Mouse (Mus musculus) erythroblast, embryonic 14.5 days (primary cell): ENCODE data around the gene Arhgap15. TPM values are rescaled to one million over a fixed set of nuclear protein-coding genes. Genes with fewer than 3 reads are reported as not detected.
"Not testable (repeated sequence)": the region's sequence is repeated elsewhere in the genome, so short reads cannot be mapped to it uniquely, and the experiment has no call there.

ENCODE experiments used
- H3K27me3 ChIP-seq: 2 replicates; pipeline ENCODE4 v1.6.1; 2012; ENCODE audit warnings: inconsistent platforms; ENCODE audit not compliant: control insufficient read depth
- H3K36me3 ChIP-seq: 2 replicates; pipeline ENCODE4 v1.6.1; 2012; ENCODE audit warnings: mild to moderate bottlenecking, inconsistent platforms; ENCODE audit not compliant: control insufficient read depth
- H3K4me1 ChIP-seq: 2 replicates; pipeline ENCODE4 v1.6.1; 2012; ENCODE audit warnings: inconsistent platforms; ENCODE audit not compliant: control insufficient read depth
- H3K4me3 ChIP-seq: replicated peaks from 2 replicates; pipeline ENCODE3; 2012; ENCODE audit warnings: moderate library complexity, mild to moderate bottlenecking, inconsistent platforms
- H3K9me3 ChIP-seq: 2 replicates; pipeline ENCODE4 v1.6.1; 2012; ENCODE audit warnings: low read length, inconsistent platforms, mixed read lengths; ENCODE audit not compliant: control insufficient read depth
- GATA1 ChIP-seq: IDR thresholded peaks from 2 replicates; pipeline ENCODE4 v1.6.1; 2012; ENCODE audit warnings: low read length, inconsistent platforms, mixed read lengths
- TAL1 ChIP-seq: IDR thresholded peaks from 3 replicates; pipeline ENCODE4 v1.6.1; 2012; ENCODE audit warnings: low read length, inconsistent platforms, mixed read lengths
- polyA plus RNA-seq: library from polyadenylated mRNA; stranded (reverse); fragments of >175 nt; gene quantifications from 2 replicates; pipeline ENCODE4 v1.2.3, GENCODE M21; 2012

The Arhgap15 gene
- 0.02 TPM in 1 of 2 replicates, not detected in the other for polyA plus RNA-seq

- Histone ChIP-seq H3K4me1 (peaks cover 8% of the 10 kb centered on the region), H3K36me3 (no peaks in the 10 kb centered on the region), H3K4me3 (peak within 1 kb of the TSS; percentile 6), H3K9me3 (no peaks in the 10 kb centered on the region), H3K27me3 (no peaks in the 10 kb centered on the region)
- TF ChIP-seq TAL1 = no peak
- no peak for TF ChIP-seq GATA1
Observed at GRCm38 (mm10) chr2:43748287-43748983, at the start of gene Arhgap15. TSS of gene Arhgap15 (plus strand) at chr2:43748824.

- no peaks in the 10 kb centered on the region for H3K36me3 ChIP-seq
- no peaks in the 10 kb centered on the region for H3K4me1 ChIP-seq
- no peak overlapping the region for H3K4me3 ChIP-seq
- no peaks in the 10 kb centered on the region for H3K9me3 ChIP-seq
- no peak for TF ChIP-seq GATA1
- no peak for TF ChIP-seq TAL1
- no peaks in the 10 kb centered on the region for H3K27me3 ChIP-seq
Observed at GRCm38 (mm10) chr2:43712611-43713138, 35.9 kb upstream of the Arhgap15 start.

DNA sequence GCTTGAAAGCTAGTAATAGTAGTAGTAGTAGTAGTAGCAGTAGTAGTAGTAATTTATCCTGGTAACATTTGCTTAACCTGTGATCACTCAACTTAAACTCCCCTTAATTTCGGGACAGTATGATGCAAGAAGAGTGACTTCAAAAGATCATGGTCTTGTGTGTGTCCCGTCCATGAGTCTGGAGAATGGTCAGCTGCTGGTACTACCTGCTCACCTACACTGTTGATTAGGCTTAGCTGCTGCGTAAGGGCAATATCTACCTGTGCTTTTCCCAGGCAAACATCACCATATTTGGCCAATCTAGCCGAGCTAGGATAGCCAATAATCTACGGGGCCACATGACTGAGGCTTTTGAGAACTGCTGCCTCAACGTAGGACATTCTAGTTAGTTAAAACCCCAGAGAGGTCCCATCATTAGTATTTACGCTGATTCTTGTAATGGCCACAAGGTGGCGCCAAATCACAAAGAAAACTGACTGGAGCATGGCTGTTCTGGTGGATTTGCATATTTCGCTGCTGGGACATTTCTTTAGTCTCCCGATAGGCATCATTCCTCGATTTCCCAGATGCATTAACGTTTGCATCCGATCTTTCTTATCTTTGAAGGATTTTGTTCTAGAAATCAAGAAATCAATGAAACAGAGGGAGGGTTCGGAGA is 26.0 kb upstream of the Arhgap15 start:
- Histone ChIP-seq H3K4me1 (no peaks in the 10 kb centered on the region), H3K27me3 (no peaks in the 10 kb centered on the region), H3K36me3 (no peaks in the 10 kb centered on the region), H3K4me3 (no peak overlapping the region), H3K9me3 (no peaks in the 10 kb centered on the region)
- TF ChIP-seq GATA1 (no peak), TAL1 (no peak)

DNA sequence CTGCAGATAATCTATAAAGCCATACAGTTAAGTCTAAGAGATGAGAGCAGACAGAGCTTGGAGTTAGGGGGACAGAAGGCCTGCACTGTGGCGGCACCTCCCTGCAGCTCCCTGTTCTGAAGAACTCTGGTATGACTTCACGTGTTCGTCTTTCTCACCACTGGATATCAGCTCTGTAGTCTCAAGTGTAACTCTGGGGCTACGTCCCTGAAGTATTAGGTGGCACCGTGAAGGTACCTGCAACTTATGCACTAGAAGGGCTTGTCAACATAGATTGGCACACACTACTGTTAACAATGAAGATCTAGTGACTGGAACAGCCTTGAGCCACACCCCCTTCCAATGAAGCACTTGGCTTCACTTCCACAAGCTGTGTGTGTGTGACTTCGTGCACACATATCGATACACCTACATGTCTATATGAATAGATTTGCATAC is 25.5 kb upstream of the Arhgap15 start:
- H3K36me3 ChIP-seq = no peaks in the 10 kb centered on the region
- no peaks in the 10 kb centered on the region for H3K27me3 ChIP-seq
- no peak overlapping the region for H3K4me3 ChIP-seq
- TF ChIP-seq TAL1 (no peak), GATA1 (no peak)
- H3K9me3 ChIP-seq = no peaks in the 10 kb centered on the region
- H3K4me1 ChIP-seq = no peaks in the 10 kb centered on the region

DNA sequence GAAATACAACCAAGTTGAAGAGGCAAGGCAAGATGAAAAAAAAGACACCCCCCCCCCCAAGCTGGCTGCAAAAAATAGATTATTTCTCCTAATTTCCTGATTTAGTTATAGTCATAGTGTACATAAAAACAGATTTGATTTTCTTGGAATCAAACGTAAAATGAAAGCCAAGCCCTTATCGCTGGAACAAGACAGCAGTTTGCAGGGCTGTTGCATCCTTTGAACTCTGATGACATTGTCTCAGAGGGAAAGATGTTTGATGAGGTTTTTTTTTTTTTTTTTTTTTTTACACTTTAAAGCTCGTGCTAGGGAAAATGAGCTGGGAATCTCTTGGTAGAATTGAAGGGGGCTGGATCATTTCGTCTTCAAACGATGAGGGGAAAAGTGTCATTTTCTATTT is 21.4 kb upstream of the Arhgap15 start:
- TF ChIP-seq GATA1 (no peak), TAL1 (no peak)
- no peaks in the 10 kb centered on the region for H3K27me3 ChIP-seq
- H3K4me1 ChIP-seq = no peaks in the 10 kb centered on the region
- no peak overlapping the region for H3K4me3 ChIP-seq
- H3K9me3 ChIP-seq = no peaks in the 10 kb centered on the region
- no peaks in the 10 kb centered on the region for H3K36me3 ChIP-seq

DNA sequence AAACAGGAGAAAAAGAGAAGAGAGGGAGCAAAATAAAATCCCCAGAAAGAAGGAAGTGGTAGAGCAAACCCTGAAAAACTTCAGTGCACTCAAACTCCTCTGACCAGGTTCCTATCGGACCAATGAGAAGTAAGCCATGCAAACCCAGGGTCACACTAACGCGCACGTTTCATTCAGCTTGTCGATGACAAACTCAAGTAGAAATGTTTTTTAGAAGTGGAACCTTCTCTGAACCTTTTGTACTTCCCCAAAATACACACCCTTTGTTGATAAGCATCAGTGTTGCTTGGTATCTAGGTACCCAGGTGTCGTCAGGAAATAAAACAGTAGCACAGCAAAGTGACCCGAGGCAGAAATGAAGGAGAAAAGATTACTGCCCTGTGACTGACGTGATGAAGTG is 20.9 kb upstream of the Arhgap15 start:
- no peak overlapping the region for H3K4me3 ChIP-seq
- H3K9me3 ChIP-seq = no peaks in the 10 kb centered on the region
- H3K4me1 ChIP-seq = peaks cover 2% of the 10 kb centered on the region; the same call in 1 of the 2 replicates
- H3K36me3 ChIP-seq = no peaks in the 10 kb centered on the region
- H3K27me3 ChIP-seq = no peaks in the 10 kb centered on the region
- TF ChIP-seq TAL1 (no peak), GATA1 (no peak)

DNA sequence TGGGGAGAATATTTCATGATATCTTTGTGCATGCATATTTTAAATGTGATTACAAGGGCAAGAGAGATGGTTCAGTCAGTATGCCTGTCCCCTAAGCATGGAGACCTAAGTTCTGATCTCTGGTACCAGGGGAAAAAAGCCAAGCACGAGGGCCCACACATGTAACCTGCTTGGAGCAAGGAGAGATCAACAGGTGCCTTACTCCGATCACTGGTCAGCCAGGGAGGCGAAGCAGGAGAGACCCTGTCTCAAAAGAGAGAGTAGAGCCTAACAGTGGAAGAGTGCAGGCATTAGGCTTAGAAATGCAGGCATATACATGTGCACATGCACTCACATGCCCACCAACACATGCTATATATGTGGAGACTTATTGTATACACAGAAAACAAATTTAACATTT is 19.8 kb upstream of the Arhgap15 start:
- Histone ChIP-seq H3K36me3 (no peaks in the 10 kb centered on the region), H3K4me1 (peaks cover 2% of the 10 kb centered on the region; the same call in 1 of the 2 replicates), H3K9me3 (no peaks in the 10 kb centered on the region), H3K4me3 (no peak overlapping the region), H3K27me3 (no peaks in the 10 kb centered on the region)
- TF ChIP-seq TAL1 (no peak), GATA1 (no peak)

DNA sequence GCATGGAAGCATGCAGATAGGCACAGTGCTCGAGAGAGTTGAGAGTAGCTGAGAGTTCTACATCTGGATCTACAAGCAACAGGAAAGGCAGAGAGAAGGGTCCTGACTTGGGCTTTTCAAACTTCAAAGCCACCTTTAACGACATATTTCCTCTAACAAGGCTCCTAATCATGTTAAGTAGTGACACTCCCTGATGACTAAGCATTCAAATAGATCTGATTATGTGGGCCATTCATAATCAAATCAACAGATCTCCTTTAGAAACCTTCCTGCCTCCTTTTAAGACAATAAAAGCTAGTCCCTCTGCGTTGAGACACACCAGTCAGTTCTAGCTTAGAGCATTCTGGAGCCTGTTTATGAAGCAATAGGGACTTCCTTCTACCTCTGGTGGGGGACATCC is 16.2 kb upstream of the Arhgap15 start:
- Histone ChIP-seq H3K4me1 (peaks cover 2% of the 10 kb centered on the region; the same call in 1 of the 2 replicates), H3K36me3 (no peaks in the 10 kb centered on the region), H3K27me3 (no peaks in the 10 kb centered on the region), H3K9me3 (no peaks in the 10 kb centered on the region), H3K4me3 (no peak overlapping the region)
- TF ChIP-seq TAL1 = no peak

DNA sequence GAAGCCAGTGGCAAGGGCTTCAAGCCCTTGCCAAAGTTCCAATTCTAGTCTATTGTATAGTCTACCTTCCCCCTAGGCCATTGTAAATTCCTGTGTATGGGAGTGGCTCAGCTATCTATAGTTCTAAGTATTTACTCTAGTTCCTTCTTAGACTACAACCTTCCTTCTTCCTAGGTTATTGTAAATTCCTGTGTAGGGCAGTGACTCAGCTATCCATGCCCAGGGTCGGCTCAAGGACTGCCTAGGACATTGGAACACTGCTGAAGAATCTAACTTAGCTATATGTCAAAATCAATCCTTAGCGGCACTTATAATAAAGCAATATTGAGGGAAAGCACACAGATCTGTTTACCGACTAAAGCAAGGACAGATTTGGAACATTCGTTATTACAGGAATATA is 13.6 kb upstream of the Arhgap15 start:
- not testable (repeated sequence) for H3K27me3 ChIP-seq, H3K4me3 ChIP-seq, H3K9me3 ChIP-seq, H3K36me3 ChIP-seq
- H3K4me1 ChIP-seq = peaks cover 11% of the 10 kb centered on the region

GRCm38 (mm10) chr2:43737546-43737945 is 11.1 kb upstream of the Arhgap15 start:
- H3K9me3 ChIP-seq = no peaks in the 10 kb centered on the region
- no peaks in the 10 kb centered on the region for H3K36me3 ChIP-seq
- no peak for TF ChIP-seq TAL1
- no peak for TF ChIP-seq GATA1
- H3K4me3 ChIP-seq = no peak overlapping the region
- no peaks in the 10 kb centered on the region for H3K27me3 ChIP-seq
- peaks cover 9% of the 10 kb centered on the region for H3K4me1 ChIP-seq
